Mouse (Mus musculus): Measurements from ENCODE around the gene Tcirg1. TPM values are rescaled to one million over a fixed set of nuclear protein-coding genes. Genes with fewer than 3 reads are reported as not detected.

Tcirg1 gene
- polyA plus RNA-seq, 2 experiments = 15.4 to 47.1 TPM

DNA sequence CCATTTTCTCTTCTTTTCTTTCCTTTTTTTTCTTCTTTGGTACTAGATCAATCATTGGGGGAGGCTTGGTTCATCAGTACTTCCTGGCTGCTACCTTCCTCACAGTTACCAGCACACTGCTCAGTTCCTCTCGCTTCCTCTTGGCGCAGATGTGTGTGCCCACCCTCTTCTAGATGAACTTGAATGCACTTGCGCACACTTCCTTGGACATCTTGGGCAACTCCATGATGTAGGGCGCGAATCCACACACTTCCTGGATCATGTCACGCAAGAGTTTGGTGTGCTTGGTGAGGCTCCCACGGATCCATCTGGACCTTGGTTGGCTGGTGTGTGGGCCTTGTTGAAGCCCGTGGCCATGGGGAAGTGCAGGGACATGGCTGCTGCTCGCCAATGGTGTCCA lies 24.8 kb upstream of the Tcirg1 start:
- ATAC-seq (ENCODE audit: insufficient read depth) = no peak
- Histone ChIP-seq H3K4me1 (replicated peaks; ENCODE audit: control insufficient read depth in 2 of 2, insufficient read depth in 2 of 2, low read length in 1 of 2) (peaks cover 2 to 8% of the 10 kb centered on the region in 2 experiments; a peak in 2 of 4 replicates), H3K27me3 (ENCODE audit: control insufficient read depth, insufficient read depth, low read length) (no peaks in the 10 kb centered on the region; the same call in 1 of the 2 replicates), H3K4me2 (ENCODE audit: low read depth) (no peak overlapping the region), H3K9ac (replicated peaks) (no peak overlapping the region), H3K4me3 (ENCODE audit: insufficient read depth in 1 of 2, low read depth in 2 of 2, low read length in 2 of 2) (no peak overlapping the region), H3K36me3 (replicated peaks; ENCODE audit: control insufficient read depth, insufficient read depth, low read depth) (no peaks in the 10 kb centered on the region), H3K27ac (no peak overlapping the region), H3K9me3 (ENCODE audit: control insufficient read depth, low read length) (no peaks in the 10 kb centered on the region)
- DNase-seq (ENCODE audit: low read depth in 3 of 3, low spot score in 3 of 3) = no peak
- TF ChIP-seq CTCF (IDR thresholded peaks at IDR 0.05; ENCODE audit: low read depth) (no peak), EP300 (IDR thresholded peaks at IDR 0.05; ENCODE audit: low read depth) (no peak)
- WGBS (ENCODE audit: insufficient replicate concordance) = 64% methylated on average over 9 of the region's 9 CpGs

DNA sequence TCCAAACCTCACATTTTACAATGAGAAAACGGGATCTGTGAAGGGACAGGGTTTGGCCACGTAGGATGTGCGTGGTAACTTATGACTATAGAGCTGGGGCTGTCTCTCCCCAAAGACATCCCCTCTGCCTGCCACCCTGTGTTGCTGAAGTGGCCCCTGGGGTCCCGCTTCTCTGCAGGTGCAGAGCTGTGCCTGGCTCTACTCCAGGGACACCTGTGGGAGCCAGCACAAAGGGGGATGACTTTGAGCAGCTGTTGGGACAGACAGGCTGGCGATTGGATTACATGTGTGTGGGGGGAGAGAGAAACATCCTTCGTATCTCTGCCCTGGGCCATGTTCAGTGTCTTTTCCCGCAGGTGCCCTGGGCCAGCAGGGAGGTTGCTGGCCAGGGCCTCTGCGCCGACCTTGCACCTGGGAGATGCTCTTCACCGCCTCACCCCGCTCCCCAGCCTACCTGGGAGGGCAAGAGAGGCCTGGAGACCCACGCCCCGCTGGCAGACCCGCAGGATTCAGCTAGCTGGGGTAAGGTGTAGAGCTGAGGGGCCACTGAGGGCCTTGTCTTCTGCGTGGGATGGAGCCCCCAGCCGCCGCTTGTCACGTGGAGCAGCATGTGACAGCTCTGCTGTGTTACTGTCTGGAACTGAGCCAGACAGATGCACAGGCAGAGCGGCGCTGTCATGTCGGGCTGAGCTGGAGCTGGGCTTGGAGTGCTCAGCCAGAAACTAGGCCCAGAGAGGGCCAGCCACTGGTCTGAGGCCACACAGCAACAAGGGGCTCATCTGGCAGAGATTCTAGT lies 23.5 kb upstream of the Tcirg1 start:
- H3K4me3 ChIP-seq (ENCODE audit: insufficient read depth in 1 of 2, low read depth in 2 of 2, low read length in 2 of 2) = no peak overlapping the region
- no peak for DNase-seq (ENCODE audit: low read depth in 3 of 3, low spot score in 3 of 3)
- no peak for ATAC-seq (ENCODE audit: insufficient read depth)
- TF ChIP-seq EP300 (IDR thresholded peaks at IDR 0.05; ENCODE audit: low read depth) (no peak), CTCF (IDR thresholded peaks at IDR 0.05; ENCODE audit: low read depth) (no peak)
- H3K36me3 ChIP-seq (replicated peaks; ENCODE audit: control insufficient read depth, insufficient read depth, low read depth) = no peaks in the 10 kb centered on the region
- H3K27me3 ChIP-seq (ENCODE audit: control insufficient read depth, insufficient read depth, low read length) = no peaks in the 10 kb centered on the region; the same call in 1 of the 2 replicates
- 69% methylated on average over 21 of the region's 21 CpGs for WGBS (ENCODE audit: insufficient replicate concordance)
- H3K9me3 ChIP-seq (ENCODE audit: control insufficient read depth, low read length) = no peaks in the 10 kb centered on the region
- no peak overlapping the region for H3K4me2 ChIP-seq (ENCODE audit: low read depth)
- H3K4me1 ChIP-seq (replicated peaks; ENCODE audit: control insufficient read depth in 2 of 2, insufficient read depth in 2 of 2, low read length in 1 of 2) = peaks cover 2 to 8% of the 10 kb centered on the region in 2 experiments; a peak in 2 of 4 replicates
- no peak overlapping the region for H3K27ac ChIP-seq
- no peak overlapping the region for H3K9ac ChIP-seq (replicated peaks)

DNA sequence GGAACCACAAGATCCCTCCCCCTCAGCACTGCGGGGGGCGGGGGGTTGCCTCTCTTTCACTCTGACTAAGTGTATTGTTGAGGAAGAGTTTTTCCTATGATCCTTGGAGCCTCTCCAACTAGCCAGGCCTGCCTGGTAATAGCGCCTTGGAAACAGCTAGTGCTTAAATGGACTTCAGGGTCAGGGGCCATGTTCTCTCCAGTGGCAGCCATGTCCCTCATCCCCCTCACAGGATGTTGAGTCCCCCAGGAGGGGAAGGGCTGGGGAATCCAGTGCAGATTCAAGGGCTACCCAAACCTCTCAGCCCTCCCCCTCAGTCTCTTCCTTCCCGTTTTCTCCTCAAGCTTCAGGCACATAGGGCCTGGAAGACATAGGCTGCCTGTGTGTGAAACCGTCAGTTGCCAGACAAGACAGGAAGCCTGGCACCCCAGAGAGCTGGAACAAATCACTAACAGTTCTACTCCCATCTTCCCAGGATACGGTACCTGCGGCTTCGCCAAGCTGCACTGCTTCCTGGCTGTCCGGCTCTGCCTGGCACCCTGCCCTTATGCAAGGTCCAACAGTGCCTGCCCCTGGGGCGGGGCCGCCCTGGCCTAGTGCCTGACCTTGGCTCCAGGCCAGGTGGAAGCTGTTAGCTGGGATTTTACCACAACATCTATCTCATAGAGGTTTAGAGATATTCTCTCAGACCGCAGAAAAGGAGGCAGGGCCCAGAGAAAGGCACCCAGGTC lies 22.4 kb upstream of the Tcirg1 start, which contains the start of gene Aldh3b1:
Gene Aldh3b1, minus strand, starts transcription at position 598 of the 731 bp plus-strand sequence.
- peak; percentile 60 for ATAC-seq (ENCODE audit: insufficient read depth)
- H3K36me3 ChIP-seq (replicated peaks; ENCODE audit: control insufficient read depth, insufficient read depth, low read depth) = no peaks in the 10 kb centered on the region
- H3K9ac ChIP-seq (replicated peaks) = no peak within 1 kb of the TSS
- DNase-seq (ENCODE audit: low read depth in 3 of 3, low spot score in 3 of 3) = no peak
- H3K9me3 ChIP-seq (ENCODE audit: control insufficient read depth, low read length) = no peaks in the 10 kb centered on the region
- TF ChIP-seq CTCF (IDR thresholded peaks at IDR 0.05; ENCODE audit: low read depth) (no peak), EP300 (IDR thresholded peaks at IDR 0.05; ENCODE audit: low read depth) (no peak)
- H3K4me1 ChIP-seq (replicated peaks; ENCODE audit: control insufficient read depth in 2 of 2, insufficient read depth in 2 of 2, low read length in 1 of 2) = peaks cover 3 to 12% of the 10 kb centered on the region in 2 experiments
- peak within 1 kb of the TSS; percentile 16; the same call in 1 of the 2 replicates for H3K4me2 ChIP-seq (ENCODE audit: low read depth)
- H3K27ac ChIP-seq = no peak within 1 kb of the TSS
- no peak within 1 kb of the TSS for H3K4me3 ChIP-seq (ENCODE audit: insufficient read depth in 1 of 2, low read depth in 2 of 2, low read length in 2 of 2)
- WGBS (ENCODE audit: insufficient replicate concordance) = 21% methylated on average over 12 of the region's 12 CpGs
- H3K27me3 ChIP-seq (ENCODE audit: control insufficient read depth, insufficient read depth, low read length) = no peaks in the 10 kb centered on the region

DNA sequence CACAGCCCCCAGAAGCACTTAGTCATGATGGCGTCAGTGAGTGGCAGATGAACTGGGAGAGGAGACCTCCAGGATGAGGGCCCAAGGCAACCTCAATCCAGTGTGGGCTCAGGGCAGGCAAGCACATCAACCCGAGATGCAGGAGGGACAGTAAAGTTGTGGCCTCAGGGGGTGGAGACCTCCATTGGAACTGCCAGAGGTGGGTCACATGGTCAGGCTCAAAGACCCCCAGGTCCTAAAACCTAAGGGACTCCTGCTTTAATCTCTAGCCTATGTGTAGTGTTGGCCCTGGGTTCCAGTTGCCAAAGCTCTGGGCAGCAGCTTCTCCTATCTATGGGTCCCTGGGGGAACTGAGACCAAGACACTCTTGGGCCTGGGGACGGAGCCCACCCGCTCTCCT lies 21.8 kb upstream of the Tcirg1 start:
- Histone ChIP-seq H3K4me2 (ENCODE audit: low read depth) (peak overlapping the region; percentile 16; the same call in 1 of the 2 replicates), H3K9me3 (ENCODE audit: control insufficient read depth, low read length) (no peaks in the 10 kb centered on the region), H3K4me3 (ENCODE audit: insufficient read depth in 1 of 2, low read depth in 2 of 2, low read length in 2 of 2) (no peak overlapping the region), H3K27me3 (ENCODE audit: control insufficient read depth, insufficient read depth, low read length) (no peaks in the 10 kb centered on the region), H3K9ac (replicated peaks) (no peak overlapping the region), H3K36me3 (replicated peaks; ENCODE audit: control insufficient read depth, insufficient read depth, low read depth) (no peaks in the 10 kb centered on the region), H3K4me1 (replicated peaks; ENCODE audit: control insufficient read depth in 2 of 2, insufficient read depth in 2 of 2, low read length in 1 of 2) (peaks cover 3 to 12% of the 10 kb centered on the region in 2 experiments), H3K27ac (no peak overlapping the region)
- WGBS (ENCODE audit: insufficient replicate concordance) = 44% methylated on average over 4 of the region's 4 CpGs
- DNase-seq (ENCODE audit: low read depth in 3 of 3, low spot score in 3 of 3) (no peak), ATAC-seq (ENCODE audit: insufficient read depth) (no peak)
- TF ChIP-seq CTCF (IDR thresholded peaks at IDR 0.05; ENCODE audit: low read depth) (no peak), EP300 (IDR thresholded peaks at IDR 0.05; ENCODE audit: low read depth) (no peak)

DNA sequence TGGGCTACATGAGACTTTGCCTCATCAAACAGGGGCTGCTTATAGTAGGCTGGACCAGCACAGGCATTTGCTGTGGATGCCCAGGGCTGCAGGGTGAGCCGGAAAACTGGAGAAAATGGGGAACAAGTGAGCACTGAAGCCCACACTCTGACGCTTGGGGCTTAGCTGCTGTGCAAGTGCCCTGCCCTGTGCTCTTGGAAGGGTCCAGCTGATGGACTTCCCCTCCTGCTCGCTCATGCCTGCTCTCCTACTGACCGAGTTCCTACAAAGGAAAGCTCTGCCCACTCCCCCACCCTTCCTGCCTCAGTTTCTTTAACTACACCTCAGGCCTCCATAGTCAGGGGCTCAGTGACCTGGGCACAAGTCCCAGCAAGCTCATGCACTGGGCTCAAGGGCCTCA lies 21.1 kb upstream of the Tcirg1 start:
- Histone ChIP-seq H3K4me1 (replicated peaks; ENCODE audit: control insufficient read depth in 2 of 2, insufficient read depth in 2 of 2, low read length in 1 of 2) (peaks cover 3 to 16% of the 10 kb centered on the region in 2 experiments), H3K9ac (replicated peaks) (no peak overlapping the region), H3K36me3 (replicated peaks; ENCODE audit: control insufficient read depth, insufficient read depth, low read depth) (no peaks in the 10 kb centered on the region), H3K4me3 (ENCODE audit: insufficient read depth in 1 of 2, low read depth in 2 of 2, low read length in 2 of 2) (no peak overlapping the region), H3K27me3 (ENCODE audit: control insufficient read depth, insufficient read depth, low read length) (no peaks in the 10 kb centered on the region), H3K4me2 (ENCODE audit: low read depth) (no peak overlapping the region), H3K27ac (no peak overlapping the region), H3K9me3 (ENCODE audit: control insufficient read depth, low read length) (no peaks in the 10 kb centered on the region)
- 45% methylated on average over 4 of the region's 4 CpGs for WGBS (ENCODE audit: insufficient replicate concordance)
- DNase-seq (ENCODE audit: low read depth in 3 of 3, low spot score in 3 of 3) (no peak), ATAC-seq (ENCODE audit: insufficient read depth) (no peak)
- TF ChIP-seq CTCF (IDR thresholded peaks at IDR 0.05; ENCODE audit: low read depth) = no peak

Measured in liver, embryonic 14.5 days (tissue).